Mouse (Mus musculus) midbrain, embryonic 14.5 days (tissue): ENCODE measurements around the gene H6pd. TPM values are rescaled to one million over a fixed set of nuclear protein-coding genes. Genes with fewer than 3 reads are reported as not detected.

Source experiments
- ATAC-seq: fragments of 200-750 bp; cut with Nextera tagmentation; 2 replicates; pipeline ENCODE4 v1.8.0; 2017; ENCODE audit warnings: moderate number of reproducible peaks, moderate library complexity; ENCODE audit not compliant: low FRiP score, low TSS enrichment
- DNase-seq: peaks from one replicate; pipeline ENCODE4 v3.0.0-alpha.2; 2015
- H3K27ac ChIP-seq: fragments of 300-500 bp; sonication (generic); replicated peaks from 2 replicates; pipeline ENCODE4 v1.5.1; 2014; ENCODE audit warnings: mild to moderate bottlenecking, low read depth, low read length, moderate library complexity
- H3K27me3 ChIP-seq: fragments of 300-500 bp; sonication (generic); 2 replicates; pipeline ENCODE4 v1.6.1; 2014; ENCODE audit warnings: low read length, control low read depth, mixed read lengths; ENCODE audit not compliant: control insufficient read depth, insufficient read depth
- H3K36me3 ChIP-seq: fragments of 300-500 bp; sonication (generic); 2 replicates; pipeline ENCODE4 v1.6.1; 2014; ENCODE audit warnings: low read length, control low read depth; ENCODE audit not compliant: control insufficient read depth, insufficient read depth
- H3K4me1 ChIP-seq: fragments of 300-500 bp; sonication (generic); 2 replicates; pipeline ENCODE4 v1.6.1; 2014; ENCODE audit warnings: mild to moderate bottlenecking, antibody characterized with exemption, low read length, control low read depth; ENCODE audit not compliant: control insufficient read depth, insufficient read depth
- H3K4me2 ChIP-seq: fragments of 300-500 bp; sonication (generic); 2 replicates; pipeline ENCODE4 v1.6.1; 2014; ENCODE audit warnings: mild to moderate bottlenecking, low read length, moderate library complexity
- H3K4me3 ChIP-seq: fragments of 300-500 bp; sonication (generic); replicated peaks from 2 replicates; pipeline ENCODE4 v1.5.1; 2014; ENCODE audit warnings: low read depth, low read length
- H3K9ac ChIP-seq: fragments of 300-500 bp; sonication (generic); replicated peaks from 2 replicates; pipeline ENCODE4 v1.6.1; 2014; ENCODE audit warnings: mild to moderate bottlenecking, low read length, moderate library complexity
- H3K9me3 ChIP-seq: fragments of 300-500 bp; sonication (generic); 2 replicates; pipeline ENCODE4 v1.6.1; 2016; ENCODE audit warnings: low read length, control low read depth, mixed read lengths; ENCODE audit not compliant: control insufficient read depth
- WGBS: fragments of 180-500 bp; shearing (Covaris S2); extraction: QIAGEN DNeasy Blood & Tissue Kit; methylation state at CpG from one replicate; pipeline ENCODE4 v1.1.7; 2014; 5-methylcytosine and 5-hydroxymethylcytosine counted together
- polyA plus RNA-seq: library from polyadenylated mRNA; unstranded; fragments of >200 nt; fragmentation: Nextera tagmentation; extraction: Ambion mirVana; gene quantifications from 2 replicates; pipeline ENCODE4 v1.2.1, GENCODE M21; 2014

Gene H6pd
- polyA plus RNA-seq, 1 experiment from 2014 or later = 1.7 TPM

DNA sequence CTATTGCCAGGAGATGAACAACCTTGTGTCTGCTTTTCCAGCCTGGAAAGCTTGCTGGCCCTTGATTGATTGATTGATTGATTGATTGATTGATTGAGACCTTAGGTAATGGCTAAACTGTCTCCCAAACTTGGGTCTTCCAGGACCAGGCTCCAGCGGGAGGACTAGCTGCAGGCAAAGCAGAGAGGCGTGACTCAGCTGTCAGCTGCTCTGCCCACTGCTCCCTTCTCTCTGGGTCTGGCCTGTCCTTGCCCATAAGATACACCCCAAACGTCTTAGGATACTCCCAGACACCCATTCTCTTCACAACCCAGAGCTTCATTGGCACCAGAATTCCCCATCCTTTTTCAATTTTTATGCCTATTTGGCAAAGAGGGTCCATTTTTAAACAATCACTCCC is 78.1 kb downstream of the H6pd start:
- WGBS = 72% methylated on average over 3 of the region's 3 CpGs
- Histone ChIP-seq H3K27me3 (no peaks in the 10 kb centered on the region), H3K9me3 (no peaks in the 10 kb centered on the region), H3K4me2 (no peak overlapping the region), H3K27ac (no peak overlapping the region), H3K36me3 (no peaks in the 10 kb centered on the region), H3K4me1 (no peaks in the 10 kb centered on the region), H3K9ac (no peak overlapping the region), H3K4me3 (no peak overlapping the region)
- no peak for DNase-seq
- ATAC-seq = no peak

Other genes with a start within 250 kb of the H6pd start
- 29.1 and 31.2 TPM in 2 replicates for gene Slc25a33, start 234.7 kb downstream of the H6pd start, polyA plus RNA-seq
- 3.3 and 4.2 TPM in 2 replicates for gene Spsb1, start 54.0 kb downstream of the H6pd start, polyA plus RNA-seq
- 0.11 and 0.25 TPM in 2 replicates for gene Gpr157, start 78.3 kb upstream of the H6pd start, polyA plus RNA-seq
- 1.4 and 1.5 TPM in 2 replicates for gene Slc2a5, start 110.3 kb upstream of the H6pd start, polyA plus RNA-seq
- gene Slc2a7, start 139.9 kb upstream of the H6pd start, polyA plus RNA-seq = not detected in 2 replicates
- 0.32 TPM in 1 of 2 replicates, not detected in the other for gene Car6, start 192.3 kb upstream of the H6pd start, polyA plus RNA-seq
- gene Eno1, start 227.7 kb upstream of the H6pd start, polyA plus RNA-seq = 935 and 972 TPM in 2 replicates